Mouse (Mus musculus): ENCODE results near the gene Spata32. TPM values are rescaled to one million over a fixed set of nuclear protein-coding genes. Genes with fewer than 3 reads are reported as not detected.

The Spata32 gene
- total and polyA plus RNA-seq, 3 experiments, result not detected

DNA sequence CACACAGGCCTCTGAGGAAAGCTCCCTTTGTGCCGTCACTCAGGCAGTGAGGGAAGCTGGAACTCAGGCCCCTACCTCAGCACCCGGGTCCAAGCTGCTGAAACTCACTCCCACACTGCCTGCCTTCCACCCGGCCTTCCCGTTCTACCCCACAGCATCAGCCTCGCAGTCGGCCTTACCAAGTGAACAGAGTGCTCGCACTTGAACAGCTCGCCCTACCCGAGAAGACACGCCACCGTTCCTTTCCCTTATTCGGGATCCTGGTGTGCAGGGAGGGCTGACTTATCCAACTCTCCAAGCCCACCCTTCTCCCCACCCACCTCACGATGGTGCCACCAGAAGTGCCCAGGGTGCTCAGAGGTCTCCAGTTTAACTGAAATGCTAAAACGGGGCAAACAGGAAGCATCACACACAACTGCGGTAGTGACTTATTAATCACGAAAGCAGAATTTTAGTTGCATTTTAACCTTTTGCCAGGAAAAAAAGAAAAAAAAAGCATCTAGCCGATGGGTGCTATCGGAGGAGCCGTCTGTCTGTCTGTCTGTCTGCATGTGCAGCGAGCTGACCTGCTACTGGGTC, 46.3 kb upstream of the Spata32 start:
- peak; percentile 43 for DNase-seq (ENCODE audit: extremely low read depth)

DNA sequence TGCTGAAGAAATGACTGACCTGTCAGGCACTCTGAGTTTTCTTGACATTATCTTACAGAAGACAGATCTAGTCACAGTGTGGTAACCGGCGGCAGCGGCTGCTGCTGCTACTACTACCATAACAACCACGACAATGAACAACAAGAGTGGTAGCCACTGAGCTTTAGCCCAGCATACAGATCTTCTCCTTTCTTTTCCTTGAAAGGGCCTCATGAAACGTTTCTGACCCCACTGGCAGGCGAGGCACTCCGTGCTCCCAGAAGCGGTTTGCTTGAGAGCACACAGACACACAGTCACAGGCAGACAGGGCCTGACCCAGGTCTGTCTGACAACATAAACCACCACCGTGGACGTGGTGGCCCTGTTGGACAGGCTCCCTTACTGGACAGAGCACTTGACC, 45.3 kb upstream of the Spata32 start:
- Histone ChIP-seq H3K79me2 (replicated peaks; ENCODE audit: control insufficient read depth, extremely low read depth, insufficient read depth, poor library complexity, severe bottlenecking) (peaks cover 49% of the 10 kb centered on the region), H3K36me3 (replicated peaks in 1 of 2; ENCODE audit: control insufficient read depth in 1 of 2, insufficient read depth in 1 of 2, low read length in 1 of 2) (peaks cover 0 to 18% of the 10 kb centered on the region in 2 experiments), H3K9ac (ENCODE audit: insufficient read depth, low read depth) (peak overlapping the region; percentile 90), H3K27me3 (replicated peaks) (no peaks in the 10 kb centered on the region), H3K9me3 (replicated peaks; ENCODE audit: low read length) (no peaks in the 10 kb centered on the region), H3K4me2 (ENCODE audit: insufficient read depth, low read depth, poor library complexity, severe bottlenecking) (peak overlapping the region; percentile 76), H3K4me3 (replicated peaks in 1 of 3; ENCODE audit: low read depth in 2 of 3, low read length in 2 of 3, poor library complexity in 1 of 3) (peak overlapping the region; percentile 38 to 81 (median 51)), H3K4me1 (ENCODE audit: control insufficient read depth in 1 of 2, insufficient read depth in 2 of 2) (peaks cover 35 to 75% of the 10 kb centered on the region in 2 experiments), H3K27ac (ENCODE audit: insufficient read depth, low read depth) (peak overlapping the region; percentile 80)
- DNase-seq (ENCODE audit: extremely low read depth), result no peak
- dilution Hi-C loops (cut with MboI; ENCODE audit: extremely low pct_ligation_motif_present, extremely low pct_unique_long_range_greater_than_20kb, low sequenced_read_pairs), result no loop called here
- in situ Hi-C loops (cut with MboI; ENCODE audit: low pct_ligation_motif_present, low pct_unique_long_range_greater_than_20kb, low sequenced_read_pairs), result no loop called here
- TF ChIP-seq UBTF (IDR thresholded peaks at IDR 0.05; ENCODE audit: low read depth, low read length) (0 out of 2 replicates have a peak, but pooled peaks have one; percentile 20), CHD1 (IDR thresholded peaks at IDR 0.05; ENCODE audit: low read depth, low read length) (peak; percentile 28; the same call in 1 of the 2 replicates), PAX5 (IDR thresholded peaks at IDR 0.05; ENCODE audit: low read length) (no peak), ZC3H11A (IDR thresholded peaks at IDR 0.05; ENCODE audit: low read depth, low read length) (no peak), GABPA (IDR thresholded peaks at IDR 0.05; ENCODE audit: insufficient replicate concordance, low read depth, low read length) (no peak), BHLHE40 (IDR thresholded peaks at IDR 0.05; ENCODE audit: low read depth, low read length) (peak; percentile 15; the same call in 1 of the 2 replicates)

More for the DNA sequence above, 46.3 kb upstream of the Spata32 start:
- peak overlapping the region; percentile 73 for H3K27ac ChIP-seq (ENCODE audit: insufficient read depth, low read depth)
- H3K4me2 ChIP-seq (ENCODE audit: insufficient read depth, low read depth, poor library complexity, severe bottlenecking), result peak overlapping the region; percentile 76
- in situ Hi-C loops (cut with MboI; ENCODE audit: low pct_ligation_motif_present, low pct_unique_long_range_greater_than_20kb, low sequenced_read_pairs) (no loop called here), dilution Hi-C loops (cut with MboI; ENCODE audit: extremely low pct_ligation_motif_present, extremely low pct_unique_long_range_greater_than_20kb, low sequenced_read_pairs) (no loop called here)
- no peak; the same call in 1 of the 2 replicates for TF ChIP-seq ELF1 (IDR thresholded peaks at IDR 0.05; ENCODE audit: low read depth, low read length)
- TF ChIP-seq CHD2 (IDR thresholded peaks at IDR 0.05; ENCODE audit: low read length), result no peak
- TF ChIP-seq MEF2A (IDR thresholded peaks at IDR 0.05; ENCODE audit: borderline replicate concordance, low read depth, low read length), result peak; percentile 16; the same call in 1 of the 2 replicates
- TF ChIP-seq MAFK (IDR thresholded peaks at IDR 0.05; ENCODE audit: insufficient replicate concordance, low read length), result no peak
- no peak for TF ChIP-seq JUND (conservative IDR thresholded peaks at IDR 0.05; ENCODE audit: low read depth, low read length)
- TF ChIP-seq POLR2A (IDR thresholded peaks at IDR 0.05; ENCODE audit: low read depth, low read length), result no peak; the same call in 1 of the 2 replicates
- no peak for TF ChIP-seq SMC3 (IDR thresholded peaks at IDR 0.05; ENCODE audit: low read depth, low read length)
- TF ChIP-seq ZKSCAN1 (IDR thresholded peaks at IDR 0.05; ENCODE audit: borderline replicate concordance, low read depth, low read length), result no peak
- TF ChIP-seq ZC3H11A (IDR thresholded peaks at IDR 0.05; ENCODE audit: low read depth, low read length), result no peak
- no peak for TF ChIP-seq EP300 (IDR thresholded peaks at IDR 0.05; ENCODE audit: low read length)
- no peak for TF ChIP-seq GABPA (IDR thresholded peaks at IDR 0.05; ENCODE audit: insufficient replicate concordance, low read depth, low read length)
- no peak for TF ChIP-seq TCF12 (IDR thresholded peaks at IDR 0.05; ENCODE audit: low read depth, low read length)
- TF ChIP-seq NRF1 (IDR thresholded peaks at IDR 0.05; ENCODE audit: low read depth, low read length), result no peak
- peak; percentile 63; the same call in 1 of the 2 replicates for TF ChIP-seq IRF4 (IDR thresholded peaks at IDR 0.05; ENCODE audit: low read depth, low read length)
- TF ChIP-seq E2F4 (IDR thresholded peaks at IDR 0.05; ENCODE audit: insufficient replicate concordance, low read depth, low read length), result no peak
- no peak for TF ChIP-seq POLR2AphosphoS2 (IDR thresholded peaks at IDR 0.05; ENCODE audit: low read depth, low read length)
- no peak for TF ChIP-seq CTCF (conservative IDR thresholded peaks at IDR 0.05 in 1 of 2, IDR thresholded peaks at IDR 0.05 in 1 of 2; ENCODE audit: low read depth in 2 of 2, low read length in 2 of 2)
- peak; percentile 68; the same call in 1 of the 2 replicates for TF ChIP-seq ZNF384 (IDR thresholded peaks at IDR 0.05; ENCODE audit: low read depth, low read length)
- TF ChIP-seq USF1 (IDR thresholded peaks at IDR 0.05; ENCODE audit: low read depth, low read length), result no peak
- TF ChIP-seq JUN (IDR thresholded peaks at IDR 0.05; ENCODE audit: insufficient read depth, low read depth, low read length), result no peak
- peak; percentile 43; the same call in 1 of the 2 replicates for TF ChIP-seq BHLHE40 (IDR thresholded peaks at IDR 0.05; ENCODE audit: low read depth, low read length)
- TF ChIP-seq NELFE (IDR thresholded peaks at IDR 0.05; ENCODE audit: low read depth, low read length), result no peak
- peak; percentile 39; the same call in 1 of the 2 replicates for TF ChIP-seq UBTF (IDR thresholded peaks at IDR 0.05; ENCODE audit: low read depth, low read length)
- no peak for TF ChIP-seq MYC (IDR thresholded peaks at IDR 0.05; ENCODE audit: low read depth, low read length)
- no peak for TF ChIP-seq RAD21 (IDR thresholded peaks at IDR 0.05; ENCODE audit: low read depth, low read length)
- no peak for TF ChIP-seq USF2 (conservative IDR thresholded peaks at IDR 0.05; ENCODE audit: low read depth, low read length)
- TF ChIP-seq RCOR1 (conservative IDR thresholded peaks at IDR 0.05; ENCODE audit: low read depth, low read length), result no peak
- TF ChIP-seq KAT2A (IDR thresholded peaks at IDR 0.05; ENCODE audit: insufficient replicate concordance, low read length), result no peak
- no peak; the same call in 1 of the 2 replicates for TF ChIP-seq ETS1 (conservative IDR thresholded peaks at IDR 0.05; ENCODE audit: low read depth, low read length)
- TF ChIP-seq SIN3A (IDR thresholded peaks at IDR 0.05; ENCODE audit: low read length), result no peak; the same call in 1 of the 2 replicates
- TF ChIP-seq TBP (conservative IDR thresholded peaks at IDR 0.05; ENCODE audit: low read depth, low read length), result no peak
- TF ChIP-seq PAX5 (IDR thresholded peaks at IDR 0.05; ENCODE audit: low read length), result no peak
- no peak for TF ChIP-seq HCFC1 (IDR thresholded peaks at IDR 0.05; ENCODE audit: low read depth, low read length)
- no peak for TF ChIP-seq MXI1 (IDR thresholded peaks at IDR 0.05; ENCODE audit: low read depth, low read length)
- TF ChIP-seq MAZ (IDR thresholded peaks at IDR 0.05; ENCODE audit: low read depth, low read length), result no peak
- no peak for TF ChIP-seq MAX (IDR thresholded peaks at IDR 0.05; ENCODE audit: low read length)
- no peak for TF ChIP-seq CHD1 (IDR thresholded peaks at IDR 0.05; ENCODE audit: low read depth, low read length)
- no peak for TF ChIP-seq ZMIZ1 (IDR thresholded peaks at IDR 0.05; ENCODE audit: low read depth, low read length)
- peak overlapping the region; percentile 90 for H3K9ac ChIP-seq (ENCODE audit: insufficient read depth, low read depth)
- H3K36me3 ChIP-seq (replicated peaks in 1 of 2; ENCODE audit: control insufficient read depth in 1 of 2, insufficient read depth in 1 of 2, low read length in 1 of 2), result peaks cover 0 to 11% of the 10 kb centered on the region in 2 experiments
- peaks cover 31 to 75% of the 10 kb centered on the region in 2 experiments for H3K4me1 ChIP-seq (ENCODE audit: control insufficient read depth in 1 of 2, insufficient read depth in 2 of 2)
- peak overlapping the region; percentile 51 to 81 (median 61) for H3K4me3 ChIP-seq (replicated peaks in 1 of 3; ENCODE audit: low read depth in 2 of 3, low read length in 2 of 3, poor library complexity in 1 of 3)
- no peaks in the 10 kb centered on the region for H3K27me3 ChIP-seq (replicated peaks)
- H3K9me3 ChIP-seq (replicated peaks; ENCODE audit: low read length), result no peaks in the 10 kb centered on the region
- peaks cover 49% of the 10 kb centered on the region for H3K79me2 ChIP-seq (replicated peaks; ENCODE audit: control insufficient read depth, extremely low read depth, insufficient read depth, poor library complexity, severe bottlenecking)

Measured in CH12.LX (cell line).